Mouse (Mus musculus) liver, adult 2 months (tissue): ENCODE results near the gene Ptprm. TPM values are rescaled to one million over a fixed set of nuclear protein-coding genes. Genes with fewer than 3 reads are reported as not detected.

Experiments used
- DNase-seq: peaks from one replicate; pipeline ENCODE4 v3.0.0-alpha.2; 2011; ENCODE audit warnings: low read depth, low spot score; ENCODE audit errors: extremely low read depth
- H3K27ac ChIP-seq: fragments of 200-500 bp; replicated peaks from 2 replicates; pipeline ENCODE4 v1.5.1; 2012; ENCODE audit warnings: low read depth, mild to moderate bottlenecking, control low read depth, inconsistent platforms, low read length; ENCODE audit not compliant: insufficient read depth
- H3K27me3 ChIP-seq: fragments of 200-500 bp; 2 replicates; pipeline ENCODE4 v1.6.1; 2012; ENCODE audit warnings: mild to moderate bottlenecking, moderate library complexity, low read length, inconsistent platforms; ENCODE audit not compliant: control insufficient read depth, insufficient read depth
- H3K36me3 ChIP-seq: fragments of 200-500 bp; 2 replicates; pipeline ENCODE4 v1.6.1; 2012; ENCODE audit warnings: low read length, inconsistent platforms; ENCODE audit not compliant: control insufficient read depth, insufficient read depth
- H3K4me1 ChIP-seq: fragments of 200-500 bp; 2 replicates; pipeline ENCODE4 v1.6.1; 2011; ENCODE audit warnings: low read length; ENCODE audit not compliant: control insufficient read depth, insufficient read depth
- H3K4me3 ChIP-seq: fragments of 200-500 bp; 2 replicates; pipeline ENCODE4 v1.5.1; 2011; ENCODE audit warnings: low read depth, mild to moderate bottlenecking, control low read depth, low read length, moderate library complexity; ENCODE audit not compliant: insufficient read depth
- H3K79me2 ChIP-seq: fragments of 200-500 bp; 2 replicates; pipeline ENCODE4 v1.6.1; 2012; ENCODE audit warnings: inconsistent platforms, mild to moderate bottlenecking, low read length, moderate library complexity; ENCODE audit not compliant: control insufficient read depth, insufficient read depth
- H3K9ac ChIP-seq: fragments of 200-500 bp; 2 replicates; pipeline ENCODE4 v1.6.1; 2012; ENCODE audit warnings: low read depth, mild to moderate bottlenecking, control low read depth, inconsistent platforms, low read length
- CTCF ChIP-seq: fragments of 200-500 bp; IDR thresholded peaks from 2 replicates; pipeline ENCODE4 v1.5.1; 2011; ENCODE audit warnings: low read depth, low read length, control low read depth
- POLR2A ChIP-seq: fragments of 200-500 bp; IDR thresholded peaks from 2 replicates; pipeline ENCODE4 v1.6.1; 2011; ENCODE audit warnings: low read length, control low read depth; ENCODE audit not compliant: insufficient read depth; ENCODE audit errors: extremely low read depth
- WGBS: fragments of 180-500 bp; shearing (Covaris S2); methylation state at CpG from one replicate; pipeline ENCODE4 v1.1.7; 2018; 5-methylcytosine and 5-hydroxymethylcytosine counted together
- polyA plus RNA-seq: library from polyadenylated mRNA; depleted of rRNA; stranded (reverse); fragments of >200 nt; gene quantifications from 2 replicates; pipeline ENCODE4 v1.2.3, GENCODE M21; 2012
- total RNA-seq: library from RNA; depleted of rRNA; stranded (reverse); fragments of >200 nt; gene quantifications from 2 replicates; pipeline ENCODE4 v1.2.3, GENCODE M21; 2014

The Ptprm gene
- total and polyA plus RNA-seq, 2 experiments = 0.78 to 3.3 TPM

- DNase-seq = no peak
- Histone ChIP-seq H3K9ac (no peak overlapping the region), H3K36me3 (no peaks in the 10 kb centered on the region; the same call in 1 of the 2 replicates), H3K27ac (no peak overlapping the region), H3K27me3 (no peaks in the 10 kb centered on the region), H3K79me2 (no peaks in the 10 kb centered on the region), H3K4me1 (peaks cover 4% of the 10 kb centered on the region; the same call in 1 of the 2 replicates), H3K4me3 (no peak overlapping the region)
- 66% methylated on average over 6 of the region's 6 CpGs for WGBS
- TF ChIP-seq POLR2A (no peak), CTCF (no peak)
Observed at GRCm38 (mm10) chr17:66711221-66712016, 642.8 kb downstream of the Ptprm start.

- no peaks in the 10 kb centered on the region for H3K27me3 ChIP-seq
- 64% methylated on average over 4 of the region's 4 CpGs for WGBS
- no peaks in the 10 kb centered on the region for H3K79me2 ChIP-seq
- H3K27ac ChIP-seq = no peak overlapping the region
- no peaks in the 10 kb centered on the region; the same call in 1 of the 2 replicates for H3K36me3 ChIP-seq
- H3K4me1 ChIP-seq = peaks cover 4% of the 10 kb centered on the region; the same call in 1 of the 2 replicates
- TF ChIP-seq POLR2A = no peak
- TF ChIP-seq CTCF = no peak
- peak; percentile 12 for DNase-seq
- no peak overlapping the region for H3K9ac ChIP-seq
- no peak overlapping the region for H3K4me3 ChIP-seq
Observed at GRCm38 (mm10) chr17:66710568-66710967, 643.7 kb downstream of the Ptprm start.

- TF ChIP-seq CTCF (no peak), POLR2A (no peak)
- DNase-seq = no peak
Observed at GRCm38 (mm10) chr17:66708748-66709147, 645.5 kb downstream of the Ptprm start.

GRCm38 (mm10) chr17:66707684-66708083 lies 646.6 kb downstream of the Ptprm start:
- 52% methylated on average over 8 of the region's 8 CpGs for WGBS
- Histone ChIP-seq H3K4me3 (no peak overlapping the region), H3K4me1 (peaks cover 4% of the 10 kb centered on the region; the same call in 1 of the 2 replicates), H3K36me3 (no peaks in the 10 kb centered on the region), H3K27me3 (no peaks in the 10 kb centered on the region), H3K9ac (no peak overlapping the region), H3K79me2 (no peaks in the 10 kb centered on the region), H3K27ac (no peak overlapping the region)
- DNase-seq = no peak
- no peak for TF ChIP-seq CTCF
- TF ChIP-seq POLR2A = no peak

More at GRCm38 (mm10) chr17:66708748-66709147, 645.5 kb downstream of the Ptprm start:
- Histone ChIP-seq H3K4me3 (no peak overlapping the region), H3K79me2 (no peaks in the 10 kb centered on the region), H3K27ac (no peak overlapping the region), H3K36me3 (no peaks in the 10 kb centered on the region), H3K27me3 (no peaks in the 10 kb centered on the region), H3K9ac (no peak overlapping the region), H3K4me1 (peaks cover 4% of the 10 kb centered on the region; the same call in 1 of the 2 replicates)
- 91% methylated on average over 4 of the region's 4 CpGs for WGBS

- no peaks in the 10 kb centered on the region for H3K4me1 ChIP-seq
- no peak for DNase-seq
- WGBS = 72% methylated on average over 11 of the region's 11 CpGs
- no peaks in the 10 kb centered on the region for H3K36me3 ChIP-seq
- H3K9ac ChIP-seq = no peak overlapping the region
- H3K27me3 ChIP-seq = no peaks in the 10 kb centered on the region
- no peak overlapping the region for H3K4me3 ChIP-seq
- no peaks in the 10 kb centered on the region for H3K79me2 ChIP-seq
- no peak overlapping the region for H3K27ac ChIP-seq
- TF ChIP-seq POLR2A (no peak), CTCF (no peak)
Observed at GRCm38 (mm10) chr17:66701358-66702184, 652.7 kb downstream of the Ptprm start.
